In the genomic region with DNA sequence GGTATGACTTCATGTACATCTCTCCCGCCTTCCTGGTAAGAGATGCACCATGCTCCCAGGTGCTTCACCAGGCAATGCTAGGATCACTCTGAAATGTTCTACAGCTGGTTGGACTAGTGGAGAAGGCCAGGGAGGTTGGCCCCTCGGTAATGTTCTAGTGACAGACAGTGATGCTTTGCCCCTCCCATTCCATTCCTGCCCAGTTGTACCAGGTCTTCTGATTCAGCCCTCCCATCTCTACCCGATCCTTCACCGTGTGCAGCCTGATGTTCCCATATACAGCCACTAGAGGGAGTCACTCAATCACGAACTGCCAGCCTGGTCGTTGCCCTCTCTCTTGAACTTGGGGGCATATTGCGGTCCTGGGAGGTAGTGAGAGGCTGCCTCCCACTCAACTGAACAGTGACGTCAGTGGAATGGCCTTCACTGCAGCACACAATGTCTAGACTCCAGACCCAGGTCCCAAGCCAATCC, we compare ENCODE assay signal across 9 mouse cellular contexts. TPM values are rescaled to one million over a fixed set of nuclear protein-coding genes. Genes with fewer than 3 reads are reported as not detected.
DNase-seq lines count a peak whose midpoint lies in the region; ATAC-seq and TF ChIP-seq lines count a peak whose summit lies in the region.
"Had no signal": no experiment of that assay in that cellular context is flagged by ENCODE, and none has a peak within 500 bp of the region (broad histone marks: within the 10 kb centered on the region; RNA-seq: fewer than 3 reads in every experiment).

No protein-coding gene starts in this region.

- peak; percentile 48 for DNase-seq in urinary bladder, postnatal 14 days (ENCODE audit: low spot score)
- no peak for DNase-seq in urinary bladder, postnatal 10 days (ENCODE audit: low spot score)
- DNase-seq in cerebellum, postnatal 14 days: peak; percentile 81 to 83
- DNase-seq in gastrocnemius, postnatal 10 days: peak; percentile 43
- DNase-seq in stomach, postnatal 0 days (ENCODE audit: low spot score): peak; percentile 49

- no peaks in the 10 kb centered on the region for H3K9me3 ChIP-seq in intestine, postnatal 0 days (ENCODE audit: control insufficient read depth)
- no peaks in the 10 kb centered on the region for H3K9me3 ChIP-seq in limb, embryonic 12.5 days
- H3K9me3 ChIP-seq in midbrain, embryonic 16.5 days (replicated peaks; ENCODE audit: control insufficient read depth, low read length, poor library complexity, severe bottlenecking): no peaks in the 10 kb centered on the region
- H3K9me3 ChIP-seq in stomach, postnatal 0 days (ENCODE audit: control insufficient read depth, low read length): no peaks in the 10 kb centered on the region
- H3K9me3 ChIP-seq: embryonic facial prominence, embryonic 13.5 days had no signal

- H3K4me3 ChIP-seq in intestine, postnatal 0 days (ENCODE audit: low read depth, low read length): no peak overlapping the region
- no peak overlapping the region for H3K4me3 ChIP-seq in limb, embryonic 12.5 days (replicated peaks)
- no peak overlapping the region for H3K4me3 ChIP-seq in midbrain, embryonic 16.5 days (ENCODE audit: low read depth, low read length)
- no peak overlapping the region for H3K4me3 ChIP-seq in stomach, postnatal 0 days (ENCODE audit: low read depth, low read length)
- H3K4me3 ChIP-seq: embryonic facial prominence, embryonic 13.5 days had no signal

- H3K27ac ChIP-seq in intestine, postnatal 0 days (ENCODE audit: low read depth, low read length): no peak overlapping the region
- H3K27ac ChIP-seq in limb, embryonic 12.5 days: no peak overlapping the region
- H3K27ac ChIP-seq in midbrain, embryonic 16.5 days (ENCODE audit: low read length): no peak overlapping the region
- no peak overlapping the region for H3K27ac ChIP-seq in stomach, postnatal 0 days (replicated peaks)
- H3K27ac ChIP-seq: embryonic facial prominence, embryonic 13.5 days had no signal

- WGBS in intestine, postnatal 0 days: 13% methylated on average over 8 of the region's 8 CpGs
- WGBS in limb, embryonic 12.5 days: 13% methylated on average over 8 of the region's 8 CpGs
- 14% methylated on average over 8 of the region's 8 CpGs for WGBS in midbrain, embryonic 16.5 days
- 13% methylated on average over 8 of the region's 8 CpGs for WGBS in stomach, postnatal 0 days

- no peaks in the 10 kb centered on the region for H3K36me3 ChIP-seq in intestine, postnatal 0 days (ENCODE audit: control insufficient read depth, insufficient read depth)
- H3K36me3 ChIP-seq in limb, embryonic 12.5 days: no peaks in the 10 kb centered on the region
- H3K36me3 ChIP-seq in midbrain, embryonic 16.5 days (ENCODE audit: control insufficient read depth, insufficient read depth, low read length): no peaks in the 10 kb centered on the region
- no peaks in the 10 kb centered on the region for H3K36me3 ChIP-seq in stomach, postnatal 0 days (ENCODE audit: control insufficient read depth, insufficient read depth, low read length)
- H3K36me3 ChIP-seq: embryonic facial prominence, embryonic 13.5 days had no signal

- no peak overlapping the region for H3K4me2 ChIP-seq in intestine, postnatal 0 days (replicated peaks; ENCODE audit: low read depth)
- H3K4me2 ChIP-seq in limb, embryonic 12.5 days: no peak overlapping the region
- H3K4me2 ChIP-seq in midbrain, embryonic 16.5 days (ENCODE audit: low read length): no peak overlapping the region
- no peak overlapping the region for H3K4me2 ChIP-seq in stomach, postnatal 0 days (replicated peaks; ENCODE audit: low read depth)
- H3K4me2 ChIP-seq: embryonic facial prominence, embryonic 13.5 days had no signal

- peak; percentile 95 for TF ChIP-seq CTCF in intestine, postnatal 0 days (IDR thresholded peaks at IDR 0.05; ENCODE audit: low read depth)
- TF ChIP-seq CTCF in stomach, postnatal 0 days (IDR thresholded peaks at IDR 0.05; ENCODE audit: low read depth): peak; percentile 94

- TF ChIP-seq EP300 in stomach, postnatal 0 days (optimal IDR thresholded peaks at IDR 0.05): no peak

- ATAC-seq in intestine, postnatal 0 days: peak; percentile 53; the same call in 1 of the 2 replicates
- peak; percentile 60; the same call in 1 of the 2 replicates for ATAC-seq in limb, embryonic 12.5 days (ENCODE audit: insufficient number of reproducible peaks, insufficient read depth, low FRiP score, low TSS enrichment, low read depth)
- peak; percentile 72 for ATAC-seq in midbrain, embryonic 16.5 days
- peak; percentile 62 for ATAC-seq in stomach, postnatal 0 days (ENCODE audit: low FRiP score, low TSS enrichment)

- no peak overlapping the region; the same call in 1 of the 2 replicates for H3K9ac ChIP-seq in intestine, postnatal 0 days (ENCODE audit: low read depth, low read length)
- no peak overlapping the region for H3K9ac ChIP-seq in limb, embryonic 12.5 days (replicated peaks)
- no peak overlapping the region for H3K9ac ChIP-seq in midbrain, embryonic 16.5 days (ENCODE audit: low read depth, low read length)
- no peak overlapping the region for H3K9ac ChIP-seq in stomach, postnatal 0 days (ENCODE audit: low read length)
- H3K9ac ChIP-seq: embryonic facial prominence, embryonic 13.5 days had no signal

- no peaks in the 10 kb centered on the region for H3K27me3 ChIP-seq in intestine, postnatal 0 days (replicated peaks; ENCODE audit: control insufficient read depth, insufficient read depth, low read length)
- no peaks in the 10 kb centered on the region for H3K27me3 ChIP-seq in limb, embryonic 12.5 days
- H3K27me3 ChIP-seq in midbrain, embryonic 16.5 days (ENCODE audit: control insufficient read depth, insufficient read depth, low read depth, low read length): no peaks in the 10 kb centered on the region
- H3K27me3 ChIP-seq in stomach, postnatal 0 days (ENCODE audit: control insufficient read depth, insufficient read depth, low read length): no peaks in the 10 kb centered on the region
- H3K27me3 ChIP-seq: embryonic facial prominence, embryonic 13.5 days had no signal

- H3K4me1 ChIP-seq in intestine, postnatal 0 days (replicated peaks; ENCODE audit: control insufficient read depth, insufficient read depth, low read length): no peaks in the 10 kb centered on the region
- H3K4me1 ChIP-seq in limb, embryonic 12.5 days (replicated peaks): no peaks in the 10 kb centered on the region
- no peaks in the 10 kb centered on the region for H3K4me1 ChIP-seq in midbrain, embryonic 16.5 days (ENCODE audit: control insufficient read depth, insufficient read depth, low read length)
- H3K4me1 ChIP-seq in stomach, postnatal 0 days (replicated peaks; ENCODE audit: control insufficient read depth, insufficient read depth): no peaks in the 10 kb centered on the region
- H3K4me1 ChIP-seq: embryonic facial prominence, embryonic 13.5 days had no signal

RNA-seq across cellular contexts. Expression of a gene that starts 33.3 kb away (rescaled TPM):
- total RNA-seq in gastrocnemius, postnatal 10 days (2021): not detected
- polyA plus RNA-seq in intestine, postnatal 0 days (2015; fragmentation: Nextera tagmentation; extraction: Ambion mirVana): not detected in 2 replicates
- 1.3 and 1.4 TPM in 2 replicates for polyA plus RNA-seq in limb, embryonic 12.5 days (2016; fragmentation: Nextera tagmentation; extraction: Ambion mirVana)
- polyA plus RNA-seq in midbrain, embryonic 16.5 days (2015; fragmentation: Nextera tagmentation; extraction: Ambion mirVana): 0.20 and 0.51 TPM in 2 replicates
- polyA plus RNA-seq in stomach, postnatal 0 days (2015; fragmentation: Nextera tagmentation; extraction: Ambion mirVana): 0.05 and 0.07 TPM in 2 replicates

RNA-seq across cellular contexts. Expression of a gene that starts 35.0 kb away (rescaled TPM):
- total RNA-seq in gastrocnemius, postnatal 10 days (2021): under 1 TPM; 0.26 to 0.47 TPM
- 0.18 and 0.27 TPM in 2 replicates for polyA plus RNA-seq in intestine, postnatal 0 days (2015; fragmentation: Nextera tagmentation; extraction: Ambion mirVana)
- polyA plus RNA-seq in limb, embryonic 12.5 days (2016; fragmentation: Nextera tagmentation; extraction: Ambion mirVana): 0.11 and 0.26 TPM in 2 replicates
- 0.14 and 0.30 TPM in 2 replicates for polyA plus RNA-seq in midbrain, embryonic 16.5 days (2015; fragmentation: Nextera tagmentation; extraction: Ambion mirVana)
- 0.42 and 0.45 TPM in 2 replicates for polyA plus RNA-seq in stomach, postnatal 0 days (2015; fragmentation: Nextera tagmentation; extraction: Ambion mirVana)
